Mouse (Mus musculus): ENCODE measurements around the gene Acsl5. TPM values are rescaled to one million over a fixed set of nuclear protein-coding genes. Genes with fewer than 3 reads are reported as not detected.

Acsl5 gene
- polyA plus RNA-seq, 1 experiment = 185 TPM

DNA sequence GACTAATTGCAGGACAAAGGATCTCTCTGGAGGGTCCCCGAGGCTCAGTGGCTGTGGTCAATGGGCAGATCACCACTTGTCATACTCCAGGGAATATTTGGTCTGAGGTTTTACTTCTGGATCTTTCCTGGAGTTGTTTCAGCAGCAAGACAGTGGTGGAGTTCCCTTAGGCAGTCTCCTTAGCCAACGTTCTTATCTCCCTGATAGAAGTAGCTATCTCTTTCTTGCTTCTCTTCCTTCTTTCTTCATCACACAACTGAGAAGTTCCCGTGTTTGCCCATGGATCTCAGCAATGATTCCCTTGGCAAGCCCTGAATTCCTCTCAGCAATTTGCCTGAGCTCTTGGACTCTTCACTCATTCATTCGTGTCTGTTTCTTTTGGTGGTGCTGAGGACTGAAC, 24.4 kb downstream of the Acsl5 start:
- H3K4me1 ChIP-seq (ENCODE audit: control insufficient read depth, insufficient read depth, insufficient read length, low read length) = no peaks in the 10 kb centered on the region
- TF ChIP-seq POLR2A (IDR thresholded peaks at IDR 0.05; ENCODE audit: low read depth, low read length) = no peak
- no peak for TF ChIP-seq CTCF (IDR thresholded peaks at IDR 0.05; ENCODE audit: extremely low read depth, insufficient read length, insufficient replicate concordance, low read depth, low read length)
- H3K27me3 ChIP-seq (ENCODE audit: control insufficient read depth, insufficient read depth, low read length) = no peaks in the 10 kb centered on the region
- H3K27ac ChIP-seq (ENCODE audit: insufficient read depth, low read depth, low read length) = no peak overlapping the region
- H3K4me3 ChIP-seq (ENCODE audit: low read depth, low read length) = no peak overlapping the region
- WGBS = 69% methylated on average over 4 of the region's 4 CpGs
- peaks cover 77% of the 10 kb centered on the region for H3K36me3 ChIP-seq (ENCODE audit: control insufficient read depth, insufficient read depth, low read length)

DNA sequence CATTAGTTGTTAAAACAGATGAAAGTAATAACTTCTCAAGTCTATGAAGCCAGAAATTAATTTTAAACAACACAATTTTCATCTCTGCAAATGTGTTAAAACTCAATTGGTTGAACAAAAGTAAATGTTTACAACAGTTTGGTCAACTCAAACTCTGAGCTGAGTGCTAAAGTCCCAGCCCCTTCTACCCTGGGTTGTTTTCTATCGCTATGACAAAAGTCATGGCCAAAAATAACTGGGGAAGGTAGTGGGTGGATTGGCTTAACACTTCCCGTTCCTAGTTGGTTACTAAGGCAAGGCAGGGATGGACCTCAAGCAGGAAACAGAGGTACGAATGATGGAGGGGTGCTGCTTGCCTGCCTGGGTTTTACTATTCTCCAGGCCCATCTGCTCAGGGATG, 25.0 kb downstream of the Acsl5 start:
- no peak for TF ChIP-seq CTCF (IDR thresholded peaks at IDR 0.05; ENCODE audit: extremely low read depth, insufficient read length, insufficient replicate concordance, low read depth, low read length)
- Histone ChIP-seq H3K27me3 (ENCODE audit: control insufficient read depth, insufficient read depth, low read length) (no peaks in the 10 kb centered on the region), H3K4me3 (ENCODE audit: low read depth, low read length) (no peak overlapping the region), H3K27ac (ENCODE audit: insufficient read depth, low read depth, low read length) (no peak overlapping the region), H3K36me3 (ENCODE audit: control insufficient read depth, insufficient read depth, low read length) (peaks cover 79% of the 10 kb centered on the region), H3K4me1 (ENCODE audit: control insufficient read depth, insufficient read depth, insufficient read length, low read length) (no peaks in the 10 kb centered on the region)
- WGBS = 89% methylated on average over 3 of the region's 3 CpGs

DNA sequence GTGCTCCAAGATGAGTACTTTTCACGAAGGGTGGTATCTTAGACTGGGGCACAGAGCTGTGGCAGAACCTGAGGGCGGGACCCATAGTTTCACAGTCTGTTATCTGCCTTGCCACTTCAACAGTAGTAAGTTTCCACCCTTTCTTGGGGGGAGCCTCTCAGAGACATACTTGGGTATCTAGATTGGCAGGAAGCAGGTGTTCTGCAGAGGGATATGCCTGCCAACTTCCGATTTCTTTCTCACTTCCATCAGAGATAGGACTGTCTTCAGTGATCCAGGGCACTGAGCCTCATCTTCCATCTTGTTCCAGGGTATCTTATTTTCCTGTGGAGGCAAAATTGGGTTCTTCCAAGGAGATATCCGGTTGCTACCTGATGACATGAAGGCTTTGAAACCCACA, 32.4 kb downstream of the Acsl5 start:
- H3K4me3 ChIP-seq (ENCODE audit: low read depth, low read length) = no peak overlapping the region
- H3K4me1 ChIP-seq (ENCODE audit: control insufficient read depth, insufficient read depth, insufficient read length, low read length) = no peaks in the 10 kb centered on the region
- peaks cover 88% of the 10 kb centered on the region for H3K36me3 ChIP-seq (ENCODE audit: control insufficient read depth, insufficient read depth, low read length)
- 81% methylated on average over 4 of the region's 4 CpGs for WGBS
- no peak overlapping the region for H3K27ac ChIP-seq (ENCODE audit: insufficient read depth, low read depth, low read length)
- H3K27me3 ChIP-seq (ENCODE audit: control insufficient read depth, insufficient read depth, low read length) = no peaks in the 10 kb centered on the region
- TF ChIP-seq CTCF (IDR thresholded peaks at IDR 0.05; ENCODE audit: extremely low read depth, insufficient read length, insufficient replicate concordance, low read depth, low read length) (no peak), POLR2A (IDR thresholded peaks at IDR 0.05; ENCODE audit: low read depth, low read length) (no peak)

GRCm38 (mm10) chr19:55286034-55286433, 34.3 kb downstream of the Acsl5 start:
- Histone ChIP-seq H3K27me3 (ENCODE audit: control insufficient read depth, insufficient read depth, low read length) (no peaks in the 10 kb centered on the region), H3K4me1 (ENCODE audit: control insufficient read depth, insufficient read depth, insufficient read length, low read length) (no peaks in the 10 kb centered on the region), H3K4me3 (ENCODE audit: low read depth, low read length) (no peak overlapping the region), H3K27ac (ENCODE audit: insufficient read depth, low read depth, low read length) (no peak overlapping the region), H3K36me3 (ENCODE audit: control insufficient read depth, insufficient read depth, low read length) (peaks cover 90% of the 10 kb centered on the region)
- 93% methylated on average over 4 of the region's 4 CpGs for WGBS
- TF ChIP-seq CTCF (IDR thresholded peaks at IDR 0.05; ENCODE audit: extremely low read depth, insufficient read length, insufficient replicate concordance, low read depth, low read length) (no peak), POLR2A (IDR thresholded peaks at IDR 0.05; ENCODE audit: low read depth, low read length) (no peak)

DNA sequence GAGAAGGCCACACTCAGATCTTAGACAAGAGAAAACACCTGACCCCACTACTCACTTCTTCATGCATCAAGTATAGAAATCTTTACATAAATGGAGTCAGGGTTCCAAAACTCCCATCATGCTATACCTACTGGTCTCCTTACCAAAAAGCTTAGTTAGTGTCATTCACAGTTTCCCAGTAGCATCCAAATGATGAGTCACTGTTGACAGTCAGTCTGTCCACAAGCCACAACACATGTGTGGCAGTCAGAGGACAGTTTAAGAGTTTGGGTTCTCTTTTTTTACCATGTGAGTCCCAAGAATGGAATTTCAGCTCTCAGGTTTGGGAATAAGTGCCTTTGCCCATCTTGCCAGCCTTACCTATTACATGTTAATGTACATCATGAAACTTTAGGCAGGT, 37.2 kb downstream of the Acsl5 start:
- no peaks in the 10 kb centered on the region for H3K27me3 ChIP-seq (ENCODE audit: control insufficient read depth, insufficient read depth, low read length)
- H3K4me1 ChIP-seq (ENCODE audit: control insufficient read depth, insufficient read depth, insufficient read length, low read length) = no peaks in the 10 kb centered on the region
- H3K4me3 ChIP-seq (ENCODE audit: low read depth, low read length) = no peak overlapping the region
- no peak for TF ChIP-seq CTCF (IDR thresholded peaks at IDR 0.05; ENCODE audit: extremely low read depth, insufficient read length, insufficient replicate concordance, low read depth, low read length)
- TF ChIP-seq POLR2A (IDR thresholded peaks at IDR 0.05; ENCODE audit: low read depth, low read length) = no peak
- H3K27ac ChIP-seq (ENCODE audit: insufficient read depth, low read depth, low read length) = no peak overlapping the region
- H3K36me3 ChIP-seq (ENCODE audit: control insufficient read depth, insufficient read depth, low read length) = peaks cover 88% of the 10 kb centered on the region

DNA sequence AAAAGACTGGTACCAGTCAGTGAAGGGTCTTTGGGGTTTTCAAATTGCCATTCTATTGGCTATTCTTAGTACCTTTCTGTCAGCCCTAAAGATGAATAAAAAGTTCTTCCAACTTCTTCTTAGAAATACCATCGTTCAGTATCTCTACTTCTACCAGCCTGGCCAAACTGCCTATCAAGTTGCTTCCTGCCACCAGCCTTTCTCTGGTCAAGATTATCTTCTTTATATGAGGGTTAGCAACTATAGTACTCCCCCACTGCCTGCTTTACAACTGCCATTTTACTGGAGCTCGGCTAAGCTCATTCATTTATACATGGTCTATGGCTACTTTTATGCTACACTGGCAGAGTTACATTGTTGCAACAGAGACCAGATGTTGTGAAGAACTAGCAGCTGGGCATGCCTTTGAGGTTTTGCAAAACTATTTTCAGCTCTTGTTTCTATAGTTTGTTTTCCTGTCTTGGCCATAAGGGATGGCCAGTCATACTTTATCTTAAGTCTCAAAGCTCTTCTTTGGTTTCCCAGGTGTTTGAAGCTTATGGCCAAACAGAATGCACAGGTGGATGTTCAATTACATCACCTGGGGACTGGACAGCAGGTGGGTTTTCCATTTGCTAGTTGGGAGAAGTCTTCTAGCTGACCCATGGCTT, 39.0 kb downstream of the Acsl5 start:
- TF ChIP-seq POLR2A (IDR thresholded peaks at IDR 0.05; ENCODE audit: low read depth, low read length) = no peak
- no peak for TF ChIP-seq CTCF (IDR thresholded peaks at IDR 0.05; ENCODE audit: extremely low read depth, insufficient read length, insufficient replicate concordance, low read depth, low read length)
- H3K27ac ChIP-seq (ENCODE audit: insufficient read depth, low read depth, low read length) = no peak overlapping the region
- H3K4me3 ChIP-seq (ENCODE audit: low read depth, low read length) = no peak overlapping the region
- WGBS = 87% methylated on average over 2 of the region's 2 CpGs
- no peaks in the 10 kb centered on the region for H3K4me1 ChIP-seq (ENCODE audit: control insufficient read depth, insufficient read depth, insufficient read length, low read length)
- no peaks in the 10 kb centered on the region for H3K27me3 ChIP-seq (ENCODE audit: control insufficient read depth, insufficient read depth, low read length)
- H3K36me3 ChIP-seq (ENCODE audit: control insufficient read depth, insufficient read depth, low read length) = peaks cover 90% of the 10 kb centered on the region

DNA sequence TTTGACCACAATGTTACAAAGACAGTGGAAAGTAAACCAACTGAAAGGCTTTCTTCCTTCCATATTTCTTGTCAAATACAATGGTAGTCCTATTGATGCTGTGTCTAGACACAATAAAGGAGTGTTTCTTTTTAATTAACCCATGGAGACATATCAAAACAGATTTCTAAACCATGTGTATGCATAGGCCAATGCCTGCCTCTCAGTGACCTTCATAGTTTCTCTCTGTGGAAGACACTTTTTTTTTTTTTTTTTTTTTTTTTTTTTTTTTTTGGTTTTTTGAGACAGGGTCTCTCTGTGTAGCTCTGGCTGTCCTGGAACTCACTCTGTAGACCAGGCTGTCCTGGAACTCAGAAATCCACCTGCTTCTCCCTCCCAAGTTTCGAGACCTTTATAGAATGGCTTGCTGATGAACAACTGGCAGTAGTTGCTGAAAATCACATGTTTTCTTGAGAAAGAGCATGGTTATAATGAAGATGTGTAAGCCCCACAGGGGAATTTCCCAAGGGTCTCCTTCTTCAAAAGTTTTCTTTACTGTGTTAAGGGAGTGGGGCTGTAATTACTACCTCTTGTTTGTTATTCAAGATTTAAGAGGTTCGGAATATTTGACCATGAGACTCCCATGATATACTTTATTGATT, 40.6 kb downstream of the Acsl5 start:
- Histone ChIP-seq H3K27me3 (ENCODE audit: control insufficient read depth, insufficient read depth, low read length) (no peaks in the 10 kb centered on the region), H3K36me3 (ENCODE audit: control insufficient read depth, insufficient read depth, low read length) (peaks cover 90% of the 10 kb centered on the region), H3K4me1 (ENCODE audit: control insufficient read depth, insufficient read depth, insufficient read length, low read length) (no peaks in the 10 kb centered on the region), H3K27ac (ENCODE audit: insufficient read depth, low read depth, low read length) (no peak overlapping the region), H3K4me3 (ENCODE audit: low read depth, low read length) (no peak overlapping the region)
- 89% methylated on average over 2 of the region's 2 CpGs for WGBS
- TF ChIP-seq CTCF (IDR thresholded peaks at IDR 0.05; ENCODE audit: extremely low read depth, insufficient read length, insufficient replicate concordance, low read depth, low read length) (no peak), POLR2A (IDR thresholded peaks at IDR 0.05; ENCODE audit: low read depth, low read length) (no peak)
